Mouse (Mus musculus): ENCODE results near the gene Car8. TPM values are rescaled to one million over a fixed set of nuclear protein-coding genes. Genes with fewer than 3 reads are reported as not detected.
A peak's percentile ranks its signal among the peaks of the same experiment; 100 is the strongest.

Car8 gene
- polyA plus RNA-seq, 1 experiment from 2014 or later = 40.8 TPM

GRCm38 (mm10) chr4:8218941-8219340, 19.9 kb downstream of the Car8 start:
- 79% methylated on average over 8 of the region's 8 CpGs for WGBS
- Histone ChIP-seq H3K36me3 (no peaks in the 10 kb centered on the region), H3K27me3 (replicated peaks) (no peaks in the 10 kb centered on the region), H3K9me3 (no peaks in the 10 kb centered on the region), H3K4me3 (replicated peaks) (no peak overlapping the region), H3K4me2 (replicated peaks) (no peak overlapping the region), H3K27ac (no peak overlapping the region), H3K4me1 (replicated peaks) (0 out of 2 replicates have a peak, but pooled peaks cover 12% of the 10 kb centered on the region), H3K9ac (no peak overlapping the region)
- no peak for ATAC-seq

- WGBS = 47% methylated on average over 3 of the region's 3 CpGs
- ATAC-seq = peak; percentile 90
- Histone ChIP-seq H3K9ac (no peak overlapping the region), H3K9me3 (no peaks in the 10 kb centered on the region), H3K27ac (no peak overlapping the region), H3K4me2 (replicated peaks) (no peak overlapping the region), H3K36me3 (no peaks in the 10 kb centered on the region), H3K4me1 (replicated peaks) (0 out of 2 replicates have a peak, but pooled peaks cover 12% of the 10 kb centered on the region), H3K27me3 (replicated peaks) (no peaks in the 10 kb centered on the region), H3K4me3 (replicated peaks) (no peak overlapping the region)
These were observed 20.8 kb downstream of the Car8 start for GRCm38 (mm10) chr4:8218004-8218403.

DNA sequence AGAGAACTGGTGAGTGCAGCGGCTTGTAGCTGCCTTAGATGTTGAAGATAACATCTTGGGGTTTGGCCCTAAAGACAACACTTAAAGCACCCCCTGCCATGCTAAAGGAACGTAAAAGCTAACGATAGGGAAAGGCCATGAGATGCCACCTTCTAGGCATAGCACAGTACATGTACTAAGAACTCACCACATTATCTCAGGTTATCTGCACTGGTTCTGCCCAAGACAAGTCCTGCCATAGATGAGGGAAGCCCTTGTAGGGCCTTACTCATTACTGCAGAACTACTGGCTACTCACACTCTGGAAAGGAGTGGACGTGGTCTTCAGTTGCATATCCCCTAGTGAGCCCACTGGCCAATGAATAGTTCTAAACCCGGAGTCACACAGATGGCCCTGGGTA, 21.6 kb downstream of the Car8 start:
- Histone ChIP-seq H3K9ac (no peak overlapping the region), H3K9me3 (no peaks in the 10 kb centered on the region), H3K4me1 (replicated peaks) (0 out of 2 replicates have a peak, but pooled peaks cover 12% of the 10 kb centered on the region), H3K36me3 (no peaks in the 10 kb centered on the region), H3K4me3 (replicated peaks) (no peak overlapping the region), H3K27ac (no peak overlapping the region), H3K4me2 (replicated peaks) (no peak overlapping the region), H3K27me3 (replicated peaks) (no peaks in the 10 kb centered on the region)
- 63% methylated on average over 5 of the region's 5 CpGs for WGBS
- ATAC-seq = 0 out of 2 replicates have a peak, but pooled peaks have one; percentile 5

- Histone ChIP-seq H3K27me3 (replicated peaks) (no peaks in the 10 kb centered on the region), H3K9ac (no peak overlapping the region)
These were observed 22.3 kb downstream of the Car8 start for GRCm38 (mm10) chr4:8216551-8216950.

GRCm38 (mm10) chr4:8213661-8214060, 25.2 kb downstream of the Car8 start:
- H3K9me3 ChIP-seq = no peaks in the 10 kb centered on the region
- 78% methylated on average over 2 of the region's 2 CpGs for WGBS
- H3K4me3 ChIP-seq (replicated peaks) = no peak overlapping the region
- ATAC-seq = no peak
- no peaks in the 10 kb centered on the region for H3K27me3 ChIP-seq (replicated peaks)
- no peaks in the 10 kb centered on the region for H3K36me3 ChIP-seq
- H3K9ac ChIP-seq = no peak overlapping the region
- no peak overlapping the region for H3K4me2 ChIP-seq (replicated peaks)
- H3K27ac ChIP-seq = no peak overlapping the region
- 0 out of 2 replicates have a peak, but pooled peaks cover 6% of the 10 kb centered on the region for H3K4me1 ChIP-seq (replicated peaks)

More at GRCm38 (mm10) chr4:8216551-8216950, 22.3 kb downstream of the Car8 start:
- WGBS = 33% methylated on average over 6 of the region's 6 CpGs
- H3K9me3 ChIP-seq = no peaks in the 10 kb centered on the region
- 0 out of 2 replicates have a peak, but pooled peaks cover 12% of the 10 kb centered on the region for H3K4me1 ChIP-seq (replicated peaks)
- H3K36me3 ChIP-seq = no peaks in the 10 kb centered on the region
- no peak overlapping the region for H3K4me2 ChIP-seq (replicated peaks)
- H3K4me3 ChIP-seq (replicated peaks) = no peak overlapping the region
- ATAC-seq = no peak
- no peak overlapping the region for H3K27ac ChIP-seq

- no peak overlapping the region for H3K9ac ChIP-seq
- H3K4me1 ChIP-seq (replicated peaks) = 0 out of 2 replicates have a peak, but pooled peaks cover 6% of the 10 kb centered on the region
- H3K4me3 ChIP-seq (replicated peaks) = no peak overlapping the region
- no peak overlapping the region for H3K27ac ChIP-seq
- no peaks in the 10 kb centered on the region for H3K27me3 ChIP-seq (replicated peaks)
- H3K36me3 ChIP-seq = no peaks in the 10 kb centered on the region
- WGBS = 55% methylated on average over 8 of the region's 8 CpGs
- H3K4me2 ChIP-seq (replicated peaks) = no peak overlapping the region
- peak; percentile 64 for ATAC-seq
- no peaks in the 10 kb centered on the region for H3K9me3 ChIP-seq
These were observed 25.8 kb downstream of the Car8 start for GRCm38 (mm10) chr4:8212873-8213569.

DNA sequence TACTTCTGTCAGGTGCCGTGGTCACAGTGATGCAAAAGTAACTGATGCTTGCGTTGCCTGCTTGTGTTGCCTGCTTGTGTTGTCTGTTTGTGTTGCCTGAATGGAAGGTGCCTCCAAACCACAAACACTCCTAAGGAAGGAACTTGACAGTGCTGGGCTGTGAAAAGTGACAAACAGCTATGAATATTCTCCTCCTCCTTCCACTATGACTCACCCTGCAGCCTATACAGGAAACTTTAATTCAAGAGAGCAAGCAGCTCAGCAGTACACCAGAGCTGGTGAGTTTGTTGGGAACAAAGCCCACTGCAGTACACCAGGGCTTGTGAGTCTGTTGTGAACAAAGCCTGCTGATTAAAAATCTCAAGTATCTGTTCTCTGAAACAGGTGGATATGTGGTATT, 28.4 kb downstream of the Car8 start:
- Histone ChIP-seq H3K4me1 (replicated peaks) (no peaks in the 10 kb centered on the region), H3K36me3 (no peaks in the 10 kb centered on the region), H3K9ac (no peak overlapping the region), H3K27ac (no peak overlapping the region), H3K4me2 (replicated peaks) (no peak overlapping the region), H3K4me3 (replicated peaks) (no peak overlapping the region), H3K9me3 (no peaks in the 10 kb centered on the region), H3K27me3 (replicated peaks) (no peaks in the 10 kb centered on the region)
- WGBS = 95% methylated on average over 2 of the region's 2 CpGs
- ATAC-seq = no peak

DNA sequence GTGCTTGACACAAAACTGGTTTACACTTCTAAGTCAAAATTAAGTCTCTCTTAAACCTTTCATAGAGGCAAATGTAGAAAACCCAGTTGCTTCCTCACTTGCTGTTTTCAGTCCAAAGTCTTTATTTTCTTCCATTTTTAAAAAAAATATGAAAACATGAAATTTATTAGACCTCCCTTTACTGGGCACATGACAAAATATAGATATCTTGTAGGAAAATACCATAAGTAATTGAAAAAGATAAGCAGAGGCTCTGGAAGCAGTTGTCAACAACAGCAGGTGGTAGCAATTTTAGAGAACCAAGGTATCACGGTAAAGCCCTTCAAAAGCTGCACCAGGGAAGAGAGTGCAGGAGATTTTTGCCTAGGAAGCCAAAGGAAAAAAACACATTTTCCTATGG, 30.9 kb downstream of the Car8 start:
- H3K9me3 ChIP-seq = no peaks in the 10 kb centered on the region
- H3K4me2 ChIP-seq (replicated peaks) = no peak overlapping the region
- no peaks in the 10 kb centered on the region for H3K36me3 ChIP-seq
- H3K9ac ChIP-seq = no peak overlapping the region
- H3K4me1 ChIP-seq (replicated peaks) = no peaks in the 10 kb centered on the region
- WGBS = 63% methylated on average over 1 of the region's 1 CpGs
- H3K27ac ChIP-seq = no peak overlapping the region
- no peak for ATAC-seq
- no peaks in the 10 kb centered on the region for H3K27me3 ChIP-seq (replicated peaks)
- H3K4me3 ChIP-seq (replicated peaks) = no peak overlapping the region

DNA sequence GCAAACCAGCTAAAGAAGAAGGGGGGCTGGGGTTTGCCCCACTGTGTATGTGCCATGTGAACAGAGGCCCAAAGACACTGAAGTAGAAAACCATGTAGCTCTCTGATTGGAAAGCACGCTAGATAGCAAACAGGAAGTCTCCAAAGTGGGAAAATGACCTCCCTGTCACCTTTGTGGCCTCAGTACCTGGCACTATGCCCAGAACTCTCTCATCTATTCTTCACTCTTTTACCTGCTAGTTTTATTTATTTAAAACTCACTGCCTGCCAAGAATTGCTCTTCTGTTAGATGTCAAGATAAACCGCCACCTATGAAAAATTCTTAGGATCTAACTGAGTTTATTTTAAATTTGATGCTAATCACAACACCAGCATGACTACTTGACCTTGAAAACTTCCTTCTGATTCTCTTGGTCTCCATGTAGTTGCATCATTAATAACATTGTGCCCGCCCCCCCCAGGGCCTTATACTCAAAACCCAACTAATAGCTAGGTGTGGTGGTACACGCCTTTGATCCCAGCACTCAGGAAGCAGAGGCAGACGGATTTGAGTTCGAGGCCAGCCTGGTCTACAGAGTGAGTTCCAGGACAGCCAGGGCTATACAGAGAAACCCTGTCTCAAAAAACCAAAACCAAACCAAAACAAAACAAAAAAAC, 31.8 kb downstream of the Car8 start:
- no peak overlapping the region for H3K27ac ChIP-seq

DNA sequence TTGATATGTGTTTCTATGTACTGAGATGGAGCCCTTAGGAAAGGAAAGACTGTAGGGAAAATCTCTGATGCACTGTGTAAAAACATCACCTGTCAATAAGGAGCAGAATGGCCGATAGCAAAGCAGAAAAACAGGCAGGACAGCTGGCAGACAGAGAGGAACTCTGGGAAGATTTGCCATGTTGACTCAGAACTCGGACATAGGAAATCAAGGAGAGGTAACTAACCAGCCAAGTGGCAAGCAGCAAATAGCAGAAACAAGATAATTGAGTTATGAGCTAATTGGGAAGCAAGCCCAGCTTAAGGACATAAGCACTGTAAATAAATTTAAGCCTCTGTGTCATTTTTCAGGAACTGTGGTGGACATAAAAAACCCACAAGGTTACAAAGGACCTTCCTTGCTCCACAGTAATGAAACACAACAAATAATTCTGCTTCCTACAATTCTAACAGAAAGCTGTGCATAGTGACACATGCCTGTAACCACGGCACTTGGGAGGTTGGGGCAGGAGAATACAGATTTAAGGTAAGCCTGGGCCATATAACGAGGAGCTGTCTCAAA, 33.7 kb downstream of the Car8 start:
- no peaks in the 10 kb centered on the region for H3K27me3 ChIP-seq (replicated peaks)
- no peaks in the 10 kb centered on the region for H3K9me3 ChIP-seq
- H3K4me1 ChIP-seq (replicated peaks) = 0 out of 2 replicates have a peak, but pooled peaks cover 7% of the 10 kb centered on the region
- no peak for ATAC-seq
- H3K4me3 ChIP-seq (replicated peaks) = no peak overlapping the region
- H3K36me3 ChIP-seq = no peaks in the 10 kb centered on the region
- H3K27ac ChIP-seq = no peak overlapping the region
- no peak overlapping the region for H3K9ac ChIP-seq
- H3K4me2 ChIP-seq (replicated peaks) = no peak overlapping the region
- 66% methylated on average over 4 of the region's 4 CpGs for WGBS

More for the DNA sequence above, 31.8 kb downstream of the Car8 start:
- Histone ChIP-seq H3K9ac (no peak overlapping the region), H3K4me3 (replicated peaks) (no peak overlapping the region), H3K4me1 (replicated peaks) (no peaks in the 10 kb centered on the region), H3K27me3 (replicated peaks) (no peaks in the 10 kb centered on the region), H3K4me2 (replicated peaks) (no peak overlapping the region), H3K9me3 (no peaks in the 10 kb centered on the region), H3K36me3 (no peaks in the 10 kb centered on the region)
- ATAC-seq = peak; percentile 84
- WGBS = 36% methylated on average over 6 of the region's 6 CpGs

GRCm38 (mm10) chr4:8203367-8203766, 35.5 kb downstream of the Car8 start:
- Histone ChIP-seq H3K9ac (no peak overlapping the region), H3K27ac (no peak overlapping the region), H3K36me3 (no peaks in the 10 kb centered on the region), H3K4me2 (replicated peaks) (no peak overlapping the region), H3K4me3 (replicated peaks) (no peak overlapping the region), H3K4me1 (replicated peaks) (0 out of 2 replicates have a peak, but pooled peaks cover 8% of the 10 kb centered on the region), H3K9me3 (no peaks in the 10 kb centered on the region), H3K27me3 (replicated peaks) (no peaks in the 10 kb centered on the region)
- WGBS = 21% methylated on average over 1 of the region's 1 CpGs
- ATAC-seq = no peak

DNA sequence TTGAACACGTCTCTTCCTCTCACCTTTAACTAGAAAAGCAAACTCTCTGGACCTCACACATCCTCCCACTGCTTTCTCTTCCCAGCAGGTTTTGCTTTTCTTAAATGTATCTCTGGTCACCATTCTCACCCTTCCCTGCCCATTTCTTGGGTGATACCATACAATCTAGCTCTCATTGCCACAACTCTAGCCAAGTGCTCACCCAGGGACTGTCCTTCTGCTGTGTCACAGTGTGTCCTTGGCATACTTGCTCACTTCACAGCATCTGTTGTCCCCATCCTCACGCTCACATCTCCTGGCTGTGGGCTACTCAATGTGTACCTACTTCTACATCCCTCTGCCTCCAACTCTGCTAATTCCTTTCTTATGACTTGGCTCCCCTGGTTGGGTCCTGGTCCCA, 37.2 kb downstream of the Car8 start:
- 83% methylated on average over 2 of the region's 2 CpGs for WGBS
- Histone ChIP-seq H3K36me3 (0 out of 2 replicates have a peak, but pooled peaks cover 2% of the 10 kb centered on the region), H3K27me3 (replicated peaks) (no peaks in the 10 kb centered on the region), H3K4me3 (replicated peaks) (no peak overlapping the region), H3K9ac (no peak overlapping the region), H3K4me1 (replicated peaks) (0 out of 2 replicates have a peak, but pooled peaks cover 10% of the 10 kb centered on the region), H3K27ac (no peak overlapping the region), H3K9me3 (no peaks in the 10 kb centered on the region), H3K4me2 (replicated peaks) (no peak overlapping the region)
- ATAC-seq = no peak
